Mouse (Mus musculus) heart, postnatal 0 days (tissue): ENCODE measurements at regions not wholly inside any gene's neighbourhood (a gene's known extent, or its start where the extent isn't known, plus 50 kb on each side); places are given as distances from the start of the nearest gene placed in this dataset.

Experiments
- ATAC-seq: fragments of 200-750 bp; cut with Nextera tagmentation; 2 replicates; pipeline ENCODE4 v1.8.0; 2017; ENCODE audit warnings: low read depth, moderate number of reproducible peaks, moderate library complexity; ENCODE audit not compliant: insufficient read depth
- DNase-seq: peaks from one replicate; pipeline ENCODE4 v3.0.0-alpha.2; 2016; ENCODE audit warnings: low spot score
- H3K27ac ChIP-seq: fragments of 300-500 bp; sonication (generic); 2 replicates; pipeline ENCODE4 v1.5.1; 2014; ENCODE audit warnings: low read depth, mild to moderate bottlenecking
- H3K27me3 ChIP-seq: fragments of 300-500 bp; sonication (generic); 2 replicates; pipeline ENCODE4 v1.6.1; 2014; ENCODE audit warnings: low read length, mixed read lengths; ENCODE audit not compliant: control insufficient read depth, insufficient read depth
- H3K36me3 ChIP-seq: fragments of 300-500 bp; sonication (generic); replicated peaks from 2 replicates; pipeline ENCODE4 v1.6.1; 2014; ENCODE audit warnings: low read length, mixed read lengths; ENCODE audit not compliant: control insufficient read depth, insufficient read depth
- H3K4me1 ChIP-seq: fragments of 300-500 bp; sonication (generic); 2 replicates; pipeline ENCODE4 v1.6.1; 2014; ENCODE audit warnings: antibody characterized with exemption; ENCODE audit not compliant: control insufficient read depth, insufficient read depth
- H3K4me2 ChIP-seq: fragments of 300-500 bp; sonication (generic); 2 replicates; pipeline ENCODE4 v1.6.1; 2014; ENCODE audit warnings: low read depth, mild to moderate bottlenecking, low read length, moderate library complexity
- H3K4me3 ChIP-seq: fragments of 300-500 bp; sonication (generic); 2 replicates; pipeline ENCODE4 v1.5.1; 2014; ENCODE audit warnings: low read depth, low read length
- H3K9ac ChIP-seq: fragments of 300-500 bp; sonication (generic); replicated peaks from 2 replicates; pipeline ENCODE4 v1.6.1; 2014; ENCODE audit warnings: low read depth, low read length, mixed read lengths
- H3K9me3 ChIP-seq: fragments of 300-500 bp; sonication (generic); replicated peaks from 2 replicates; pipeline ENCODE4 v1.6.1; 2016; ENCODE audit warnings: low read length; ENCODE audit not compliant: control insufficient read depth
- CTCF ChIP-seq: IDR thresholded peaks from 2 replicates; pipeline ENCODE4 v1.5.1; 2016; ENCODE audit warnings: antibody characterized with exemption, control low read depth, low read depth
- EP300 ChIP-seq: IDR thresholded peaks from 2 replicates; pipeline ENCODE4 v1.6.1; 2016; ENCODE audit warnings: antibody characterized with exemption, low read depth
- WGBS: fragments of 180-500 bp; shearing (Covaris S2); extraction: QIAGEN DNeasy Blood & Tissue Kit; methylation state at CpG from one replicate; pipeline ENCODE4 v1.1.7; 2014; 5-methylcytosine and 5-hydroxymethylcytosine counted together

- TF ChIP-seq CTCF (no peak), EP300 (no peak)
- no peak for DNase-seq
- Histone ChIP-seq H3K4me1 (no peaks in the 10 kb centered on the region), H3K4me2 (no peak overlapping the region), H3K9ac (no peak overlapping the region), H3K36me3 (no peaks in the 10 kb centered on the region), H3K4me3 (no peak overlapping the region), H3K9me3 (no peaks in the 10 kb centered on the region), H3K27ac (no peak overlapping the region), H3K27me3 (no peaks in the 10 kb centered on the region)
- no peak for ATAC-seq
- 82% methylated on average over 4 of the region's 4 CpGs for WGBS
These were observed 219.6 kb downstream of the Galc start for GRCm38 (mm10) chr12:98039677-98040076.

DNA sequence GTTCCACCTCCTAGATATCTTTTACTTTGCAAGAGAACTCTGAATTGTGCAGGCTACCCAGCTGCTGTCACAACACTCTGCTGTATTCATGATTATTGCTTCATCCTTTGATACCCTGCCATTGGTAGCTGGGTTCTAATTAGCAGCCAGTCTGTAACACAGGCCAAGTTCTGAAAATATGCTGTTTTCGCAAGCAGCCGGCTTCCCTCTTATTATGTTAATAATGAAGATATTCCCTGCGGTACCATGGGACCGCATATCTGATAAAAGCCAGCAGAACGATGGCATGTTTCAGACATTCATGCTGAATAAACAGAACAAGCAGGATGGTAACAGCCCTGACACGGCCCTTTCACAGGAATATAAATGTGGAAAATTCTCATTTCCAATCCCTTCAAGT is 235.6 kb downstream of the Galc start:
- Histone ChIP-seq H3K27ac (no peak overlapping the region), H3K9me3 (no peaks in the 10 kb centered on the region), H3K4me3 (no peak overlapping the region), H3K4me1 (no peaks in the 10 kb centered on the region), H3K27me3 (no peaks in the 10 kb centered on the region), H3K4me2 (no peak overlapping the region), H3K9ac (no peak overlapping the region), H3K36me3 (no peaks in the 10 kb centered on the region)
- ATAC-seq, result no peak
- no peak for TF ChIP-seq EP300
- no peak for TF ChIP-seq CTCF
- no peak for DNase-seq
- 70% methylated on average over 6 of the region's 6 CpGs for WGBS

DNA sequence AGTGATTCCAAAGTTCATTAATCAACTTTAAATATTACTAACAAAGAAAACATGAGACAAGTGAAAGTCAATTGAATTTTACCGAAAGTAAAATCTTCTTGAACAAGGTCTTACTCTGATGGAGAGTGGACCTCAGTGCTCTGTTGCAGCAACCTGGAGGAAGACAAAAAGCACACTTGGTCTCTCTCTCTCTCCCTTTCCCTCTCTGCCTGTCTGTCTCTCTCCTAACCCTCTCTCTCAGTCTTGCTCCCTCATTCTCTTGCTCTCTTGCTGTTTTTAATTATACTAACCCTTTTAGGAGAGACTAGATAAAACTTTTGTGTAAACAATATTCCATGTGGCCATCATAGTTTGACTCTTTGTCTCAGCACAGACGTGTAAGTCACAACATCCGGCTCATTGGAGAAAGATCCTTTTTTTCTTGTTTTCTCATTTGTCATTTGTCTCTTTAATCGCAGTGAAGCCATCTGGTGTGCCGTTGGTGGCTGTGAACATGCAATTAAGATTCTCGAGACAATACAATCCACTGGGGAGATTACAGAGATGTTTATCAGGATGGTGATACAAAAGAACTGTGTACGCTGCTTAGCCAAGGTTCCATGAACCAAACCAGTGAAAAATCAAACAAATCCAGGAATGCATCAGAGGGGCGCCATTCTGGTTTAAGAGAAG is 244.5 kb downstream of the Galc start:
- DNase-seq (no peak), ATAC-seq (no peak)
- H3K36me3 ChIP-seq, result no peaks in the 10 kb centered on the region
- no peak for TF ChIP-seq CTCF
- no peak for TF ChIP-seq EP300
- H3K4me2 ChIP-seq, result no peak overlapping the region
- H3K27ac ChIP-seq, result no peak overlapping the region
- no peaks in the 10 kb centered on the region for H3K9me3 ChIP-seq
- H3K27me3 ChIP-seq, result no peaks in the 10 kb centered on the region
- H3K9ac ChIP-seq, result no peak overlapping the region
- WGBS, result 60% methylated on average over 8 of the region's 8 CpGs
- H3K4me3 ChIP-seq, result no peak overlapping the region
- H3K4me1 ChIP-seq, result no peaks in the 10 kb centered on the region

DNA sequence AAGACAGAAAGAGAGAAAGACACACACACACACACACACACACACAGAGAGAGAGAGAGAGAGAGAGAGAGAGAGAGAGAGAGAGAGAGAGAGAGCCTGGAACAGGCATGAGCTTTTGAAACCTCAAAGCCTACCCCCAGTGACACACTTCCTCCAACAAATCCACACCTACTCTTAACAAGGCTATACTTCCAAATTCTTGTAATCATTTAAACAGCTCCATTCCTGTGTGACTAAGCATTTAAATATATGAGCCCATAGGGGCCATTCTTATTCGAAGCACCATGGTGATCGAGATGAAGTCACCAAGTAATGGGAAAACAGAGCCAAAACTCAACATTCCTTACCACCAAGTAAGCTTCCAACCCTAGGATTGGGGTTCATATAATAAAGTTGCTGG is 250.1 kb downstream of the Galc start:
- Histone ChIP-seq H3K9me3 (no peaks in the 10 kb centered on the region), H3K36me3 (no peaks in the 10 kb centered on the region), H3K27ac (no peak overlapping the region), H3K9ac (no peak overlapping the region), H3K27me3 (no peaks in the 10 kb centered on the region), H3K4me1 (no peaks in the 10 kb centered on the region), H3K4me2 (no peak overlapping the region), H3K4me3 (no peak overlapping the region)
- ATAC-seq, result no peak
- no peak for DNase-seq
- TF ChIP-seq EP300 (no peak), CTCF (no peak)
- 79% methylated on average over 2 of the region's 2 CpGs for WGBS

GRCm38 (mm10) chr12:98005671-98006469 is 253.4 kb downstream of the Galc start:
- H3K27ac ChIP-seq, result no peak overlapping the region
- no peaks in the 10 kb centered on the region for H3K36me3 ChIP-seq
- ATAC-seq (no peak), DNase-seq (peak; percentile 5)
- no peaks in the 10 kb centered on the region for H3K9me3 ChIP-seq
- no peak overlapping the region for H3K4me2 ChIP-seq
- no peaks in the 10 kb centered on the region for H3K4me1 ChIP-seq
- WGBS, result 34% methylated on average over 5 of the region's 5 CpGs
- H3K4me3 ChIP-seq, result no peak overlapping the region
- TF ChIP-seq CTCF, result no peak
- no peak for TF ChIP-seq EP300
- H3K9ac ChIP-seq, result no peak overlapping the region
- no peaks in the 10 kb centered on the region for H3K27me3 ChIP-seq

GRCm38 (mm10) chr12:98002217-98002616 is 257.0 kb downstream of the Galc start:
- no peaks in the 10 kb centered on the region for H3K9me3 ChIP-seq
- WGBS, result 93% methylated on average over 5 of the region's 5 CpGs
- ATAC-seq (no peak), DNase-seq (no peak)
- no peaks in the 10 kb centered on the region for H3K4me1 ChIP-seq
- no peak overlapping the region for H3K9ac ChIP-seq
- H3K27ac ChIP-seq, result no peak overlapping the region
- no peaks in the 10 kb centered on the region for H3K36me3 ChIP-seq
- H3K4me2 ChIP-seq, result no peak overlapping the region
- no peaks in the 10 kb centered on the region for H3K27me3 ChIP-seq
- no peak overlapping the region for H3K4me3 ChIP-seq
- no peak for TF ChIP-seq EP300
- TF ChIP-seq CTCF, result no peak
